Mouse (Mus musculus) monocyte, adult 5-6 weeks (primary cell): Measurements from ENCODE around the gene Rfx3. TPM values are rescaled to one million over a fixed set of nuclear protein-coding genes. Genes with fewer than 3 reads are reported as not detected.

Experiments
- ATAC-seq: fragments of 153-309, 156-312 bp; replicated peaks from 2 replicates; pipeline ENCODE4 v1.8.0; 2017; ENCODE audit warnings: mild to moderate bottlenecking; ENCODE audit not compliant: low TSS enrichment, insufficient number of reproducible peaks, severe bottlenecking, poor library complexity, low FRiP score
- total RNA-seq: library from RNA; stranded (forward); fragments of 200-1000, 200-491, 200-594 nt; gene quantifications from 3 replicates; pipeline ENCODE4 v1.2.3, GENCODE M21; 2017

The Rfx3 gene
- total RNA-seq, result 5.2 to 14.5 TPM (median 6.7 TPM) in 3 replicates

DNA sequence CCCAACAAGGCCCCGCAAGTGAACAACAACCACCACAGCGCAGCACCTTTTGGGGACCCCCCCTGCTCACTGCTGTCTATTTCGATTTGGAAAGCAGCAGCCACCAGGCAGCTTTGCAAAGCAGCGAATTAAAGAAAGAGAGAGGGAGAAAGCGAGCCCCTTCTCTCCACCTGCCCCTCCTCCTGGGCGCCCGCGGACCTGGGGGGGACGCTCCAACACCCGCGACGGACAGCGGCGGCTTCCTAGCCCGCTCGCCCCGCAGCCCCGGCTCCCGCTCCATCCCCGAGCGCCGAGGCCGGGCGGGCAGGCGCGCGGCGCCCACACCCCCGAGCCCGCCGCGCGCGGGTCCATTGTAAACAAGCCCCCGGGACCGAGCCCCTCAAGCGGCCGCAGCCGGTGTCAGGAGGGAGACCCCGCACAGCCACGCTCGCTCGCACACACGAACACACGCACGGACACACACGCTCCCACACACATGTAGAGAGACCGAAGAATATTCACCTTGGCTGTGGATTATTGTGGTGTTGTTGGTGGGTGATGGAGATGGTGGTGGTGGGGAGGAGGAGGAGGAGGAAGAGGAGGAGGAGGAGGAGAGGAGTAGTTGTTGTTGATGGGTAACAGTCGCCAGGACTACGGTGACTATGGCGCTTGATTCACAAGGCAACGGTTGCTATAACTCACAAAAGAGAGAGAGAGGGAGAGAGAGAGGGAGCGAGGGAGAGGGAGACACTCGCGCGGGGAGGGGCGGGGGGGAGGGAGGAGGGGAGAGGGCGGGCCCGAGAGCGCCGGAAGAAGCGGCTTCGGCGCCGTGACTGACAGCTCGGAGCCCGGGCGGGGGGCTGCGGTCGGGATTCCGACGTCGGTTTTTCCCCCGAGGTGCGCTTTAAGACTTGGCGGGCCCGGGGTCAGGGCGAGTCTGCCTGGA is at the start of gene Rfx3:
Rfx3 (minus strand) TSS at position 696 of the 925 bp plus-strand sequence.
- ATAC-seq, result peak; percentile 60

DNA sequence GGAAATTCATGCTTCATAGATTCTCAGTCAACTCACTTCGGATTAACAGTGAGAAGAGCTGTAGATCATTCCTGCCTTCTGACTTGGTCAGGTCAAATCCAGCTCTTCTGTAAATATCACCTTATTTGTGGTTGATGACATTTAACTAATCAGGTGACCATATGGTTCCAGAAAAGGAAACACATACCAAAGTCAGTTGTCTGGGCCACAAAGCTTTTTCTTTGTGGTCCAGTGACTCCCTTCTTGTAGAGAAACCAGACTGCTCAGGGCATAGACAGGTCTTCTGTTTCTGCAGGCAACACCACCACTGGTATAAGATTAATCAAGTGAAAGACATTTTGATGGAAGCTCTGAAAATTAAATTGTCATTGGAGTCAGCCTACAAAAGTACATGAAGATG is 41.1 kb upstream of the Rfx3 start:
- ATAC-seq, result no peak

DNA sequence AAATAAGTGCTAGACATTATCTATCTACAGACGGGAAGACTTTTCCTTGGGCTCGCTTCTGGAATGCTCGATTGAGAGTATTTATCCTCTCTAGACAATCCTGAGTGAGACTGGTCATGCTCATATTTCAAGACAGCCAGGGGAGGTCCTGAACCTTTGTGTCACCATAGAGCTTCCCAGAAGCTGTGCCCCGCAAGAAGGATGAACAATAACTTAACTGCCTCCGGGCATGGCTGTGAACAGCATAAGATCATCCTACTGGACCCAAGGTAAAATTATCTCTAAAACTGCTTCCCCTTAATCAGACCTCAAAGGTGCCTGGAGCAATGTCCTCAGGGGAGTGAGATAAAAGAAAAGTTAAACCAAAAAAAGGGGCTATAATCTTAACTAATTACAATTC is 40.6 kb upstream of the Rfx3 start:
- no peak for ATAC-seq

DNA sequence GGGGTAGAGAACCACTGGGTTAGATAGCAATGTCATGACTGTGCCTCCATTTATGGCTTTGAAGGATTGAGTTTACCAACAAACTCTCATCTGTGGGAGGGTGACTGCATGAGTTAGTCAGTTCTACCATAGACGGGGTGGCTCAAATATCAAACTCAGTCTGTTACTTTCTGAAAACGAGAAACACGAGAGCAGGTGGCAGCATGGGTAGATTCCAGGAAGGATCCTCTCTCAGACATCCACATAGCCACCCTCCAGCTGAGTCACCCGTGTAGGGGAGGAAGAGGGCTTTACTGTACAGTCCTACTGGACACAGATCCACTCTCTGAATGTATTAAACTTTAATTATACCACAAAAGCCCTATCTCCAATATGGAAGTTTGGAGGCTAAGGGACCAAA is 38.3 kb upstream of the Rfx3 start:
- no peak for ATAC-seq

DNA sequence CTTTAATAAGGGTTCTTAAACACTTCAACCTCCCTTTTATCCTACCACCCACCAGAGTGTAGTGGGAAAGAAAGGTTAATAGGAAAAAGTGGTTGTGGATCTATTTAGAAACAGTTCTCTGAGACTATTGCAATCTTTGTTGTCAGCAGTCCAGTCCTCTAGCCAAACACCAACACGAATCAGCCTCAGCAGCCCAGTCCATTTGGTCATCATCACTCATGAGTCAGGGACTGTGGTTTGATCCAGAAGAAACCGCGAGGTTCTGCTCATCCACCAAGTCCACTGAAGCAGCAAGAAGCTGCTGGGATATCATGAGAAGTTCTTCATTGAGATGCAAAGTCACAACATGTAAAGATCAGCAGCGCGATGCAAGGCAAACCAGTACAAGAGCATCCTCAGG is 35.8 kb upstream of the Rfx3 start:
- no peak for ATAC-seq

DNA sequence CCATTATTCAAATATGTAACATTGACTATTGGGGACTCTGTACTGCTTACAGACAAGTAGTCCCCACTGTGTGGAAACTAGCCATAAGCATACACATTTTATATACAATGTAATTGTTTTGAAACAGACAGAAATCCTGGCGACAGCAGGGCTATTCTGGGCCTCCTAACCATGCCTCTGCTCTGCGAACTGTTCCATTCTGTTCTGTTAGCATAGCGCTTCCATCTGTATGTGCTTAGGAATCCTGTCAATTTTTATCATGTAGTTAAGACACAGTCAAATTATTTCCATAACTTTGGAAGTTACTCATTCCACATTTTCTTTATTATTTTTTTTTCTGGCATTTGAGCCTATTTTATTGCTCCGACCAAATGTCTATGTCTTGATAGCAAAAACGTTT is 34.0 kb upstream of the Rfx3 start:
- no peak for ATAC-seq

DNA sequence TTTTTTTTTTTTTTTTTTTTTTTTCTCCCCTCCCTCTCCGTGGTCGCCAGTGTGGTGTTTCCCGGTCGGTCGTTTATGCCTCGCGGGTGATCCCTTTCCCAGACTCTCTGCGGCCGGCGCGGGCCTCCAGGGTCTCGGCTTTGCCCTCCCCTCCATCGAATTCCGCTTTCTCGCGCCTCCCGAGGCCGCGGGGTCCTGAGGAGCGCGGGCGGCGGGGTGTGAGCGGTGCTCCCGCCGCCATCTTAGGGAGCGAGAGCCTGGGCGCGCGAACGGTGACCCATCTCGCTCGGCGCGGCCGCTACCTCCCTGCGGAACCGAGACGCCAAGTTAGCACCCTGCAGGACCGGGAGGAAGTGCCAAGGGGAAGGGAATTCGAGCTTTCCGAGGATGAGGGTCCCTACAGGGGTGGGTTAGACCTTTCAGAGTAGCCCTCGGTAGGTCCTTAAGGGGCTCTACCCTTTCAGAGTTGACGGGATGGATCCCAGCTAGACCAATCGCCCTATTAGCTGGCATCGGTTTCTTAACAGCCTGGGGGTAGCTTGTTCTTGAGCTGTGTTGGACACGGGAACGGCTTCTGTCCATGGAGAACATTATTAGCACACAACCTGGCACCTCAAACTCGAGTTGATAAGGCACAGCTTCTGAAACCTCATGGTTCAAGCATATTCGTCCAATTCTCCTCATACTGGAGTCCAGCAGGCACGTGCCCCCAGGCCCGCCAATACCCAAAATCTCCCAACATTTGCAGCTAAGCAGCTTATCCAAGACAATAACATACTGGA is 943 bp upstream of the Rfx3 start:
- peak; percentile 45 for ATAC-seq

DNA sequence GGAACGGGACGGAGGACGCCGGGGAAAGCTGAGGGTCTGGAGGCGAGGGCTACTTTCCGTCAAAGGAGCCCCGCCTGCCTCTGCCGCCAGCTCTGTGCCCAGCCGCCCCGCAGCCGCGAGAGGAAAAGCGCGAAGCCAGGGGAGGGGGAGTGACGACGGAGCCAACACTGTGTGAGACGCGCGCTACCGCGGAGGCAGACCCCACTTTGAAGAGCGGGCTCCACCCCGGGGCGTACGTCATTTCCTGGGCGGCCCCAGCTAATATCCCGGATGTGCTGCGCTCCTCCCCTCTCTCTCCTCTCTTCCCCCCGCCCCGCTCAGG is 391 bp upstream of the Rfx3 start:
- peak; percentile 92 for ATAC-seq

DNA sequence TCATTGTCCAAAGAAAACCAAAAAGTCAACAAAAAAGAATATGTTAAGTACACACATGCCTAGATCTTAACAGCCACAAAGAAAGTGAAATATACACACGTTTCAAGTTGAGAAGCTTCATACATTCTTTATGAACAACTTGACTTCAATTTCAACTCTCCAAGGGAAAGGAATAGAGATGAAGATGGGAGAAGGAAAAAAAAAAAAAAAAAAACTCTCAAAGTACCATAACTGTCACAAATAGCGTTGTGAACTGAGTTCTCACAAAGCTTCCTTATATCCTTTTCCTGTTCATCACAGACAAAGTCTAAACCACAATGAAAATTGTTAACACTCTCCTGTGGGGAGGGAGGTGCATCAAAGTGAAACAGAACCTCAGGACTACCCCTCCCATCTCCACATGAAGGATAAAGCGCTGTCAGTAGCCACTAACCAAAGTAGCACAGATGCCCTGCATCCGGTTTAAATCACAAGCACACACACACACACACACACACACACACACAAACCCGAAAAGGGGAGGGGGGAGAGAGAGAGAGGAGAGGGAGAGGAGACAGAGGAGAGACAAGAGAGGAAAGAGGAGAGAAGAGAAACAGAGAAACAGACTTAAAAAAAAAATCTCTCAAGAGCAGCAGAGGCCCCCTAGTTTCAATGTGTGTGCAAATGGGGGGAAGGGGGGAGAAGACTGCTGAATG is 1.2 kb downstream of the Rfx3 start:
- 0 out of 2 replicates have a peak, but pooled peaks have one; percentile 27 for ATAC-seq

DNA sequence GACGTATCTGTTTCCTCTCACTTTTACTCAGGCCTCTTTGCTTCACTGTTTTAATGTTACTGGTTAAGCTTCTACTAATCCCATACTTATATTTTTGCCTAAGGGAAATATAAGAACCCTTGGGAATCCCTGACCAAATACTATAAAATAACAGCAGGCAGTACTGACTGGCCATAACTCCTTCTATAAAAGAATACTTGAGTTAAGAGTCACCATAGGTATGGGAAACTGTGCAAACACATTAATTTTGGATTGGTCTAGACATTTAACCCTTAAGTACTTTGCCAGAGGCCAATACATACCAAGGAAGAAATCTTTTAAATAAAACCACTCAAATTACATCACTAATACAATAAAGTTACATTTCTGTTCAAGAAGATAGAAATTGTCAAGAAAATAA is 6.8 kb downstream of the Rfx3 start:
- no peak for ATAC-seq

DNA sequence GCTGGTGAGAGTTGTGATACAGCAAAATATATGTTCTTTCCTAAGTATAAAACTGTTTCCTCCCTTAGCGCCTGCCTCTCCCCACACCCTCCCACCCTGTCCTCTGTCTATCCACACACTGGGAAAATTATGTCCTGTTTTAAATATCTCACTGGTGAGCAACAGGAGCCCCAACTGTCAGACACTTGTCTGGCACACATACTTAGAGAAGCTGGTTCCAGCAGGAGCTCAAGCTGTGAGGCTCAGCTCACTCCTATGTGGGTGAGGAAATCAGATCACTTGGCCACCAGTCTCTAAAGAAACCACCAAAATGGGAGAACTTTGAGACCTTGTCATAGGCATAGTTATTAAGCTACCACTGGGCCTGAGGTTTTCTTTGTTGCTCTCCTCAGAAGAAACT is 7.5 kb downstream of the Rfx3 start:
- ATAC-seq, result no peak

DNA sequence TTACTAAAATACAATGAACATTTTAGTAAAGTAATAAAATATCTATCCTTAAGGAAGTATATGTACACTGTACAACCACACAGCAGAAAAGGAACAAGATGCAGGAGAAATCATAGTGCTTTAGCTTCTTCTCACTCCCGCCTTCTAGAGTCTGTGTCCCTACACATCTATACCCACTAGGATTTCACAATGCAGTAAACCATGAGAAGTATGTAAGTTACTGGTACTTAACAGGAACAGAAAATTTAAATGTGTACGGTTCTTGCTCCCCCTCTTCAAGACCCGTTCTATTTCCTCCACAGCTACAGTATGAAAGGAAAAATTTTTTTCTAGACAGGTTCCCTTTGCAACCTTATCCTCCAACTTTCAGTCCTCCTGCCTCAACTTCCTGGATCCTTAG is 8.3 kb downstream of the Rfx3 start:
- ATAC-seq, result no peak

DNA sequence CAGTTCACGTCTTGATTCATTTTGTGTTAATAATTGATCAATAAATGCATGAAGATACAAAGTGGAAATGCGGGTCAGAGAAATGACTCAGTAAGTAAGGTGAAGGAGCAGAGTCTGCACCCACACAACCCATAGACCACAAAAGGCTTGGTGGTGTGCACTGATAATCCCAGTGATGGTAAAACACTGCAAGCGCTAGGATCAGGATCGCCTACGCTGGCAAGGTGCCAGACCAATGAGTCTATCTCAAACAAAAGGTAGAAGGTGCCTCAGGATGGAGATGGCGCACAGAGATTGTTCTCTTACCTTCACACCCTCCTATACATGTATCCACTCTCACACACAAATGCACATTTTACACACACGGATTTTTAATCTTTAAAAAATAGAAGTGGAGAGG is 18.2 kb downstream of the Rfx3 start:
- ATAC-seq, result no peak

DNA sequence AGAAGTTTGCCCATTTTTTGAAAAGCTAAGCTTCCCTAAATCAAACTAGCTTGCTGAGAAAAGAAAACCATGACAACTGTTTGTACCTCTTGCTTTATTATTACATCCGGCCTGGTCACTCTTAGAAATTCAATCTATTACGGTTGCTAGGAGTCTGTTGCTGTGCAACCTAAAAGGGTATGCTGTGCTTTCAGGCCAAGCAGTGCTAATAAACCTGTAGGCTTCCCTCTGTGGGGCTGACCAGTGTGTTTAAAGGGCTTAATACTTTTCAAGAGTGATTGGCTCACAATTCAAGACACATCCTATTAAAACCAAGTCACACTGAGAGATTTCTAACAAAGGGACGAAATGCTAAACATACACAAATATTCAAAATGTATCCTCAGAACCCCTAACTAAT is 22.2 kb downstream of the Rfx3 start:
- ATAC-seq, result no peak

DNA sequence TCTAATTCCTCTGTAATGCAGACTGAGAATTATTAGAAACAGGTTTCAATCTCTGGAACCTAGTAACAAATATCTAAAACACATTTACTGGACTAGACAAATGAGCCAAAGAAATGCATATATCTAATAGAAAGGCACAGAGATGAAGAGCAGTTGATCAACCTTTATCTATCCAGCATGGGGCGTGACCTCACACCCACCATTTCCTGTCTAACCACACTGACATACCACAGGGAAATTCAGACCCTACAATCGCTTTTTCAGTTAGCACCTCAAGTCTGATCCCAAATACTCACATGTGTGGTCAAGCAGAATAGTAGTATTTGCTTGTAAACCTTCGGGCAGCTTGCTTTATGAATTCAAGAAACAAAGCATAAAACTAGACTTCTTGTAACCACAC is 43.4 kb downstream of the Rfx3 start:
- no peak for ATAC-seq

DNA sequence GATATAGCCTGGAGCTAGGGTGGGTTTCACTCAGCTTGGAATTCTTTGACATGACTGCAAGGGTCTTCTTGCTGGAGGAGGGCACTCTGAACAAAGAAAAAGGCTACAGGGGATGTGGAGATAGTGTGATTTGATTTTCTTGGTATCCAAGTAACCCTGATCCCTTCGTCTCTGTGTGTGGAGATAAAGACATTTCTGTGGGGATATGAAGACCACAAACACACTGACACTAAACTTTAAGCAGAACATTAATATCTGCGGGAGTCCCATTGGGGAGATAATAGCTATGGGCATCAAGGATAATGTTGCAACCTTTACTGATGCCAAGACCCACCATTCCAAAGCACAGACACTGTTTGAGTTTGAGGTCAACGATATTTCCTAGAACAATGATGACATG is 49.7 kb downstream of the Rfx3 start:
- ATAC-seq, result no peak

DNA sequence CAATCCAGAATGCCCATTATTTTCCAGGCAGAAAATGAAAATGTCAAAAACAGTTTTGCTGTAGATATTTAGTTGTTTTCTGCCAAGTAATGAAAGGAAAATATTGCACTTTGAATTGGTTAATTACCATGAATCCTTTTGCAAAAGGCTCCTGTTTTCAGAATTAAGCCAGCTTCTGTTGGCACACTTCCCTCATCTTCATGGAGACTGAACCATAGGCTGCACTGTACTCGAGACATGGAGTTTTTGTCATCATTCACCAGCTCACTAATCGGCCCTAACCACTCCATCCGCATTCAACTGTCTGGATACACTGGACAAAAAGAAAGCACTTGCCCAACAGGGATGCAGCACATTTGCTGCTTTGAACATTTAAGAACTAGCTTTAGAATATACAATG is 75.5 kb downstream of the Rfx3 start:
- no peak for ATAC-seq

DNA sequence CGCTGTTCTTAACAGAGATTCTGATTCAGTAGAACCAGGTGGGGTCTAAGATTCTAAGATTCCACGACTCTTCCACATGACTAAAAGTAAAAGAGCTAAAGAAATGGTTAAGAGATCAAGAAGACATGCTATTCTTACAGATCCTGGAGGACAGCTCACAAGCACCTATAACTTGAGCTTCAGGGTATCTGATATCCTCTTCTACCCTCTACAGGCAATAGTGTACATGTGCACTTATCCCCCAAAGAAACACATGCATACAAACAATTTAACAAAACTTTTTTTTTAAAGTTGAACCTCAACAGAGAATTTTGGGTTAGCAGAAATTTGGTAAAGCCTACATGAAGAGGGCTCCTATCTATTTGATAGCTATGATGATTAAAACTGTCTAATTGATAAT is 79.8 kb downstream of the Rfx3 start:
- ATAC-seq, result no peak

DNA sequence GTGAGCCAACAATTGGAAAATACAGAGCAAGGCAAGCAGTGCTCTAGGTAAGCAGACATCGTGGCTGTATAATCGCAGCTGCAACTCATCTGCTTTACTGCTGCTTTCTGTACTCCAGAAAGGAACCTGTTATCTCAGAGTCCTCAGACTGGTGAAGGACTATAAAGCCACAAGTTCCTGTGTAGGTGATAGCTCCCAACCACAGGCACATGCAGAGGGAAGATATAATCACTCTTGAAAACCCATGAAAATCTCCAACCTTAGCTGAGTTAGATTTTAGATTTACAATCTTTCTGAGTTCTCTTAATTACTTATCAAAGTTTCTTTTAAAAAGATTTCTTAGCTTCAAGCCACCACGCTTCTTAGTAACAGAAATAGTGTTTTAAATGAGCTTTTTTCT is 84.6 kb downstream of the Rfx3 start:
- ATAC-seq, result no peak

DNA sequence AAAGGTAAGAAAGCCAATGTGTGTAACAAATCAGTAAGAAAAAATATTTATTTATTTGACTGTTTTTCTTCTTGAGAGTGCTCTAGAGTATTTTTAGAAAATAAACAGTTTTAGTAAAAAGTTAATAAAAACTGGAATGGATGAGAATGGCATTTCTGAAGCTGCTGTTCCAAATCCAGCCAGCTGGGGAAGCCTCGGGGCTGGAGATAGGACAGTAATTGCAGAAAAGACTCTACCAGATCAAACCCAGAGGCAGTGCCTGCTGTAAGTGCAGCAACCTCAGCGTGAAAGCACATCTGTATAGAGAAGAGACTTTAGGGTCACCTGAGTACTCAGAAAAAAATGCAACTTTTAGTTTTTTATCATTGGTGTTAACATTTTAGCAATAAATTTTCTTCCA is 91.9 kb downstream of the Rfx3 start:
- no peak for ATAC-seq
